Mouse (Mus musculus): Measurements from ENCODE around the gene Cxcl3. TPM values are rescaled to one million over a fixed set of nuclear protein-coding genes. Genes with fewer than 3 reads are reported as not detected.

The Cxcl3 gene
- 0.07 TPM in 1 of 2 replicates, not detected in the other for polyA plus RNA-seq (2012; rRNA removed)
- 0.17 TPM in 1 of 2 replicates, not detected in the other for polyA plus RNA-seq (2014; fragmentation: Nextera tagmentation; extraction: Ambion mirVana)

GRCm38 (mm10) chr5:90785659-90786588, at the start of gene Cxcl3:
Cxcl3 (plus strand) TSS chr5:90786103.
- TF ChIP-seq CTCF (IDR thresholded peaks at IDR 0.05; ENCODE audit: low read depth) (peak; percentile 45), EP300 (IDR thresholded peaks at IDR 0.05; ENCODE audit: low read depth) (no peak)
- Histone ChIP-seq H3K36me3 (replicated peaks; ENCODE audit: control insufficient read depth, insufficient read depth, low read depth) (no peaks in the 10 kb centered on the region), H3K9me3 (ENCODE audit: control insufficient read depth, low read length) (no peaks in the 10 kb centered on the region), H3K4me2 (ENCODE audit: low read depth) (peak within 1 kb of the TSS; percentile 62), H3K27ac (no peak within 1 kb of the TSS), H3K4me3 (ENCODE audit: insufficient read depth in 1 of 2, low read depth in 2 of 2, low read length in 2 of 2) (peak within 1 kb of the TSS; percentile 4 to 42; a peak in 1 of 4 replicates), H3K27me3 (ENCODE audit: control insufficient read depth, insufficient read depth, low read length) (no peaks in the 10 kb centered on the region), H3K4me1 (replicated peaks; ENCODE audit: control insufficient read depth in 2 of 2, insufficient read depth in 2 of 2, low read length in 1 of 2) (peaks cover 0 to 2% of the 10 kb centered on the region in 2 experiments; a peak in 1 of 4 replicates), H3K9ac (replicated peaks) (no peak within 1 kb of the TSS)
- WGBS (ENCODE audit: insufficient replicate concordance), result 18% methylated on average over 26 of the region's 26 CpGs
- peak; percentile 43; the same call in 1 of the 2 replicates for ATAC-seq (ENCODE audit: insufficient read depth)
- peak in 1 of 3 experiments; percentile 7 for DNase-seq (ENCODE audit: low read depth in 3 of 3, low spot score in 3 of 3)

GRCm38 (mm10) chr5:90742029-90742428, 43.9 kb upstream of the Cxcl3 start:
- no peak overlapping the region for H3K9ac ChIP-seq (replicated peaks)
- peak; percentile 47; the same call in 1 of the 2 replicates for ATAC-seq (ENCODE audit: insufficient read depth)

GRCm38 (mm10) chr5:90753934-90754333, 32.0 kb upstream of the Cxcl3 start:
- H3K27ac ChIP-seq, result no peak overlapping the region
- peaks cover 4% of the 10 kb centered on the region for H3K27me3 ChIP-seq (ENCODE audit: control insufficient read depth, insufficient read depth, low read length)
- no peaks in the 10 kb centered on the region for H3K9me3 ChIP-seq (ENCODE audit: control insufficient read depth, low read length)
- H3K4me3 ChIP-seq (ENCODE audit: insufficient read depth in 1 of 2, low read depth in 2 of 2, low read length in 2 of 2), result no peak overlapping the region
- no peak overlapping the region for H3K9ac ChIP-seq (replicated peaks)
- TF ChIP-seq EP300 (IDR thresholded peaks at IDR 0.05; ENCODE audit: low read depth) (no peak), CTCF (IDR thresholded peaks at IDR 0.05; ENCODE audit: low read depth) (no peak)
- ATAC-seq (ENCODE audit: insufficient read depth), result no peak
- no peaks in the 10 kb centered on the region; a peak in 1 of 4 replicates for H3K4me1 ChIP-seq (replicated peaks; ENCODE audit: control insufficient read depth in 2 of 2, insufficient read depth in 2 of 2, low read length in 1 of 2)
- no peak overlapping the region for H3K4me2 ChIP-seq (ENCODE audit: low read depth)
- no peaks in the 10 kb centered on the region for H3K36me3 ChIP-seq (replicated peaks; ENCODE audit: control insufficient read depth, insufficient read depth, low read depth)
- no peak for DNase-seq (ENCODE audit: low read depth in 3 of 3, low spot score in 3 of 3)
- 70% methylated on average over 1 of the region's 1 CpGs for WGBS (ENCODE audit: insufficient replicate concordance)

More at GRCm38 (mm10) chr5:90742029-90742428, 43.9 kb upstream of the Cxcl3 start:
- H3K27ac ChIP-seq, result no peak overlapping the region
- H3K4me2 ChIP-seq (ENCODE audit: low read depth), result no peak overlapping the region
- H3K4me1 ChIP-seq (replicated peaks; ENCODE audit: control insufficient read depth in 2 of 2, insufficient read depth in 2 of 2, low read length in 1 of 2), result no peaks in the 10 kb centered on the region; a peak in 1 of 4 replicates
- no peaks in the 10 kb centered on the region for H3K9me3 ChIP-seq (ENCODE audit: control insufficient read depth, low read length)
- WGBS (ENCODE audit: insufficient replicate concordance), result 5% methylated on average over 4 of the region's 4 CpGs
- no peaks in the 10 kb centered on the region for H3K27me3 ChIP-seq (ENCODE audit: control insufficient read depth, insufficient read depth, low read length)
- TF ChIP-seq CTCF (IDR thresholded peaks at IDR 0.05; ENCODE audit: low read depth), result no peak
- no peak for TF ChIP-seq EP300 (IDR thresholded peaks at IDR 0.05; ENCODE audit: low read depth)
- peak; percentile 14 to 52 (median 23) for DNase-seq (ENCODE audit: low read depth in 3 of 3, low spot score in 3 of 3)
- H3K4me3 ChIP-seq (ENCODE audit: insufficient read depth in 1 of 2, low read depth in 2 of 2, low read length in 2 of 2), result no peak overlapping the region
- H3K36me3 ChIP-seq (replicated peaks; ENCODE audit: control insufficient read depth, insufficient read depth, low read depth), result no peaks in the 10 kb centered on the region

GRCm38 (mm10) chr5:90758020-90758605, 27.8 kb upstream of the Cxcl3 start:
- no peak for DNase-seq (ENCODE audit: low read depth in 3 of 3, low spot score in 3 of 3)
- 25% methylated on average over 5 of the region's 5 CpGs for WGBS (ENCODE audit: insufficient replicate concordance)
- ATAC-seq (ENCODE audit: insufficient read depth), result no peak
- H3K9me3 ChIP-seq (ENCODE audit: control insufficient read depth, low read length), result no peaks in the 10 kb centered on the region
- peaks cover 13% of the 10 kb centered on the region for H3K27me3 ChIP-seq (ENCODE audit: control insufficient read depth, insufficient read depth, low read length)
- no peak for TF ChIP-seq EP300 (IDR thresholded peaks at IDR 0.05; ENCODE audit: low read depth)
- no peak for TF ChIP-seq CTCF (IDR thresholded peaks at IDR 0.05; ENCODE audit: low read depth)
- H3K36me3 ChIP-seq (replicated peaks; ENCODE audit: control insufficient read depth, insufficient read depth, low read depth), result no peaks in the 10 kb centered on the region
- no peak overlapping the region for H3K9ac ChIP-seq (replicated peaks)
- H3K27ac ChIP-seq, result no peak overlapping the region
- H3K4me1 ChIP-seq (replicated peaks; ENCODE audit: control insufficient read depth in 2 of 2, insufficient read depth in 2 of 2, low read length in 1 of 2), result no peaks in the 10 kb centered on the region; a peak in 1 of 4 replicates
- H3K4me2 ChIP-seq (ENCODE audit: low read depth), result no peak overlapping the region
- no peak overlapping the region for H3K4me3 ChIP-seq (ENCODE audit: insufficient read depth in 1 of 2, low read depth in 2 of 2, low read length in 2 of 2)

Data from liver, embryonic 14.5 days (tissue).